Mouse (Mus musculus) urinary bladder, postnatal 25 days (tissue): Measurements from ENCODE around the gene Dgki.

Source experiments
- DNase-seq: peaks from one replicate; pipeline ENCODE4 v3.0.0; 2022; ENCODE audit warnings: low spot score

The Dgki gene

GRCm38 (mm10) chr6:36808306-36809058 is 491.5 kb downstream of the Dgki start:
- DNase-seq = no peak

GRCm38 (mm10) chr6:36806906-36807305 is 493.1 kb downstream of the Dgki start:
- DNase-seq = no peak

GRCm38 (mm10) chr6:36800309-36800946 is 499.6 kb downstream of the Dgki start:
- no peak for DNase-seq

GRCm38 (mm10) chr6:36797066-36797655 is 502.8 kb downstream of the Dgki start:
- DNase-seq = no peak
